Mouse (Mus musculus) retina, postnatal 1 day (tissue): ENCODE results near the gene Fa2h.
"Not testable (repeated sequence)": the region's sequence is repeated elsewhere in the genome, so short reads cannot be mapped to it uniquely, and the experiment has no call there.

Experiments used
- DNase-seq: peaks from one replicate; pipeline ENCODE4 v3.0.0-alpha.2; 2012

Fa2h gene

DNA sequence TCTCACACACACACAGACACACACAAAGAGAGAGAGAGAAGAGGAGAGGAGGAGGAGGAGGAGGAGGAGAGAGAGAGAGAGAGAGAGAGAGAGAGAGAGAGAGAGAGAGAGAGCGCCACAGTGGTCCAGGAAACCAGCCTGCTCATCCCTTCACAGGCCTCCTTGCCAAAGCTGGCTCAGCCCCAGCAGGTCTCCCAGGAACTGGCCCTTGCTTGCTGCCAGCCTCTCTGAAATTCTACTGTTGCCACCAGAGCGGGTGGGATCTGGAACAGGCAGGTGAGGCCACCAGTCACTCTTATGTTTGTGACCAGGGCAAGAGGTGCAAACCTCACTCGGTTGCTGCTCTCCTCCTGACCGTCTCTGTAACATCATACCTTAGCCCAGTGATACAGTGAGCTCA is 36.2 kb downstream of the Fa2h start:
- no peak for DNase-seq

DNA sequence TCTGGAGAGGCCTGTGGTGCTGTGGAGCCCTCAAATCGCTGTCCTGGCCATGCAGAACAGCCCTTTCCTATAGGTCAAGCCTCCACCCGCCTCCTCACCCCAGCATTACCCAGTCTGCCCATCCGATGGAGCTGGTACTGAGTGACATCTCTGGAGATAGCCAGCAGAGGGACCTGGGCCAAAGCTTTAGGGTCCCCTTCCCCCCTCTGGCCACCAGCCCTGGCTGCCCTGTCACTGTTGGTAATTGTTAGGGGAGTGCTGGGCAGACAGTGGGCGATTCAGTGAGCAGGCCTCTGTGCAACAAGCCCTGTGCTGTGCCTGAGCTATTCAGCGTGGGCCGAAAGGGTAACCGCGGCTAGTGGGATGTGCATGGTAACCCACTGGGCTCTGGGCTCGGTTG is 40.1 kb downstream of the Fa2h start:
- DNase-seq, result no peak

GRCm38 (mm10) chr8:111352289-111352688 is 41.3 kb downstream of the Fa2h start:
- no peak for DNase-seq

DNA sequence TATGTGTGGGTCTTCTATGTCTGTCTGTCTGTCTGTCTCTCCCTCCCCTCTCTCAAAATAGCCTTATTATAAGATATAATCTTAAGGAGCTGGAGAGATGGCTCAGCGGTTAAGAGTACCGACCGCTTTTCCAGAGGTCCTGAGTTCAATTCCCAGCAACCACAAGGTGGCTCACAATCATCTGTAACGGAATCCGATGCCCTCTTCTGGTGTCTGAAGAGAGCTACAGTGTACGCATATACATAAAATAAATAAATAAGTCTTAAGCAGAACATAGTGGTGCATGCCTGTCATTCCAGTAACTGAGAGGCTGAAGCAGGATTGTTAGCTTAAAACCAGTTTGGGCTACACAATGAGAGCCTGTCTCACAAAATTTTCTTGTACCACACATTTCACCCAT is 43.0 kb downstream of the Fa2h start:
- DNase-seq, result no peak

GRCm38 (mm10) chr8:111343225-111343624 is 50.4 kb downstream of the Fa2h start:
- peak; percentile 76 for DNase-seq

GRCm38 (mm10) chr8:111340186-111340585 is 53.4 kb downstream of the Fa2h start:
- no peak for DNase-seq

DNA sequence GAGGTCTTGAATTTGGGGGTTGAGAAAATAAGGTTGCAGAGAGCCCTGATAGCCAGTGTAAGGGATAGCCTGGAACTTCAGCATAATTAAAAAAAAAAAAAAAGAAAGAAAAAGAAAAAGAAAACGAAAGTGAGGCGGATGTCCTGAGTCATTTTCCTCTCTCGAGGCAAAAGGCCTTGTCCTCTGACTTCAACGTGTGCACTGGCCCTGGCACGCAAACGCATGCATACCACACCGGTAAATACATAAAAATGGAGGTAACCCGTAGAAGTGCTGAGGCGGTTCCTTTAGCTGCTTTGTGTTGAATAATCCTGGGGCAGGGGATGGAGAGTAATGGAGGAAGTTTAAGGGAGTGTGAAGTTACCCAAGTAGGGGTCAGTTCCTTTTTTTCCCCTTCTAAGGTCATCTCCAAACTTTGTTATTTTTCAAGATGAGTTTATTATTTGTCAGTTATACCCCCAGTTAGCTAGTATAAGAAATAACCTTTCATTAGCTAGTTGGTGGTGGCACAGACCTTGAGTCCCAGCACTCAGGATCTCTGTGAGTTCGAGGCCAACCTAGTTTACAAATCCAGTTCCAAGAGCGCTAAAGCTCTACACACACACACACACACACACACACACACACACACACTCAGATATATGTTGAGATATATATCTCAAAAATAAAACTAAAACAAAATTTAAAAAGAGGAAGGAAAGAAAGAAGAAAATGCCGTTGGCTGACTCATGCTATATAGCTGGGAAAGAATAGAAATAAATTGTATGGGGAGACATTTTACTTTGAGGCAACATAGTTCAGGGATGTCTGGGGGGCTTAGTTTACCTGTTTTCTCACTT is 55.0 kb downstream of the Fa2h start:
- DNase-seq, result peak; percentile 6

DNA sequence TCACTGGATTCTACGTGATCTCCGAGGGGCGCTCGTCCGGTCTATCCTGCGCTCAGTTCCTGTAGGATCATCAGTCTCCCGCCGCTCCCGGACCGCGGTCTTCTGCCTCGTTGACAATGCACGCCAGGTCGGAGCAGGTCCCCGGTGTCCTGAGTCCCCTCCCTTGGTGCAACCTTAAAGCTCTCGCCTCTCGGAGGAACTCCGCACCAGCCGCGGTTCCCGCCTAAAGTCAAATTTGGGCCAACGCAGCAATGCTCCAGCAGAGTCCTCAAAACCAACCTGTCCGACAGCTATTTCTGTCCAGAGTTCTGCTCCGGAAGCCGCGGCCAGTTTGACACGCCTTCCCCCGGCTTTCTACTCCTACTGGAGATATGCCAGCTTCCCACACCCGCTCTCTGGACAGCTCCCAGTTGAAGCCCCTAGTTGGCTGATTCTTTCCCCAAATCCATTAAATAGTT is 55.7 kb downstream of the Fa2h start, which contains the start of gene Mlkl:
Mlkl (minus strand) TSS at position 288 of the 458 bp plus-strand sequence.
- peak; percentile 64 for DNase-seq

GRCm38 (mm10) chr8:111337311-111337889 is 56.2 kb downstream of the Fa2h start:
- DNase-seq, result no peak

DNA sequence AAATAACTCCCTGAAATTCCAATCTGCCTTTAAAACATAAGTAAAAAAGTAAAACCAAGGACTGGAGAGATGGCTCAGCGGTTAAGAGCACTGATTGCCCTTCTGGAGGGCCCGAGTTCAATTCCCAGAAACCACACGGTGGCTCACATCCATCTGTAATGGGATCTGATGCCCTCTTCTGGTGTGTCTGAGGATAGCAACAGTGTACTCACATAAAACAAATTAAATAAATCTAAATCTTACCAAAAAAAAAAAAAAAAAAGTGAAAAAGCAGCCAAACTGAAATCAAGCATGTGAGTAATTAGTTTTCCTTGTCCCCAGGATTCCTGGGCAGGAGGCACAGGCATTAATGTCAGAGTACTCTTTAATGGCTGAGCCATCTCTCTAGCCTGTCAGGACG is 56.9 kb downstream of the Fa2h start:
- no peak for DNase-seq

DNA sequence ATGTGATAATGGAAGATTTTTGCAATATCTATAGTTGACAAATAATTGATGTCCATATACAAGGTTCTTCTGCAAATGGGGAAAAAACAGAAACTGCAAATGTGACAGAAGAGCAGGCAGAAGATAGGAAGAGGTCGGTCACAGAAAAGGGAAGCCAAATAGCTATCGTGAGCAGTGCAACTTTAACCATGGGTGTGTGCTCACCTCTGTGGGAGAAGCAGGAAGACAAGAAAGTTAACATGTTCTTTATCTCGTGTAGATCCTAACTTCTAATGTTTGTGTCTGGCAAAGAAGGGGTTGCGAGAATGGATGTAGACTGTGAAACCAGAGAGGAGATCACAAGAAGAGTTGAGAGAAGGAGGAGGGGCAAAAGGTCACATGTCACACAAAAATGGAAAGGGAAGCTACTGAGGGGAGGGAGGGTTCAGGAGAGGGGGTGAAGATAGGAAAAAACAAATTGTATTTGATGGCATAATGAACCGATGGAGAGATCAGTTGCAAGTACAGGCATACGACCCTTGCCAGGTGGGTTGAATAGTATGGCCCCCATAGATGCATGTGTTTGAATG is 68.3 kb downstream of the Fa2h start:
- no peak for DNase-seq

GRCm38 (mm10) chr8:111314729-111315128 is 78.9 kb downstream of the Fa2h start:
- DNase-seq, result no peak

DNA sequence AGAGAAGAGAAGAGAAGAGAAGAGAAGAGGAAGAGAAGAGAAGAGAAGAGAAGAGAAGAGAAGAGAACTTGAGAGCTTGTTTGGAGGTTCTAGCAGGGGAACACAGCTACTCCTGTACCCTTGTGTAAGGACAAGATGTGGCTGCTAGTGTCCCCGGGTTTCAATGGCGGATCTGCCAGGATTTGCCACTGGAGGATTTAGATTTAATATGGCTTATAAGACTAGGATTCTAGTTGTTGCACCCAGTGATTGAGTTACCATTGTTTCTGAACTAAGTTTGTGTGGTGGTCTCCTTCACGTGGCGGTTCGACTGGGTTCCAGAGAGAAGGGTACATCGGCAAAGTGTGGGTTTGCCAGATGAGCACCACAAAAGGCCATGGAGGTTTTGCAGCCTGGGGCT is 79.7 kb downstream of the Fa2h start:
- DNase-seq, result not testable (repeated sequence)

DNA sequence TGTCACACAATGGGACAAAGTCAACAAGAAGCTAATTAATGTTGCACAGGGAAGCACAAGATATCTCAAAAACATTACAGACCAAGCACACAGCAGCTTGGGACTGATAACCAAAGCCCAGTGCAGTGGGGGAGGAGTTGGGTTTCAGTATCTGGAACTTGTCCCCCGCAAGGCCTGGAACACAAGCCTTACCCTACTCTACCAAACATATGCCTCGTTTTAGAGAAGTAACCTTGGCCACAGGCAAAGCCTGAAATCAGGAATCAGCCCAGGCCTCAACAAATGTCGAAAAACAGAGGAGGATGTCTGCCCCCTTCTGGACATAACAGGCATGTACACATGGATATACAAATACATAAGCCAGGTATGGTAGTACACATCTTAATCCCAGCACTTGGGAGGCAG is 80.9 kb downstream of the Fa2h start:
- no peak for DNase-seq

DNA sequence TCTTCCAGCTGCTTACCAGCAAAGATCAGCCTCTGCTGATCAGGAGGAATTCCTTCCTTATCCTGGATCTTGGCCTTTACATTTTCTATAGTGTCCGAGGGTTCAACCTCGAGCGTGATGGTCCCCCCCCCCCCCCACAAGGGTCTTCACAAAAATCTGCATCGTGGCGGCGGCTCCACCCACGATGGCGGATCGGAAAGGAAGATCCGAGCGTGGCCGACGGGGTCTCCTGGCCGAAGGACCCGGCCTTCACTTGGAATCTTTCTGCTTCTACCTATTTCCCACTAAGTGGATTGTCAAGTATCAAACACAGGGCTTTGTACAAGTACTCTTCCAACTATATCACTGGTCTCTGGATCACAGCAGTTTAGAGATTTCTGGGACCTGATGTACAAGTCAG is 83.6 kb downstream of the Fa2h start:
- not testable (repeated sequence) for DNase-seq

GRCm38 (mm10) chr8:111305031-111305730 is 88.4 kb downstream of the Fa2h start:
- DNase-seq, result no peak

- no peak for DNase-seq
These were observed 89.3 kb downstream of the Fa2h start for GRCm38 (mm10) chr8:111304359-111304758.

DNA sequence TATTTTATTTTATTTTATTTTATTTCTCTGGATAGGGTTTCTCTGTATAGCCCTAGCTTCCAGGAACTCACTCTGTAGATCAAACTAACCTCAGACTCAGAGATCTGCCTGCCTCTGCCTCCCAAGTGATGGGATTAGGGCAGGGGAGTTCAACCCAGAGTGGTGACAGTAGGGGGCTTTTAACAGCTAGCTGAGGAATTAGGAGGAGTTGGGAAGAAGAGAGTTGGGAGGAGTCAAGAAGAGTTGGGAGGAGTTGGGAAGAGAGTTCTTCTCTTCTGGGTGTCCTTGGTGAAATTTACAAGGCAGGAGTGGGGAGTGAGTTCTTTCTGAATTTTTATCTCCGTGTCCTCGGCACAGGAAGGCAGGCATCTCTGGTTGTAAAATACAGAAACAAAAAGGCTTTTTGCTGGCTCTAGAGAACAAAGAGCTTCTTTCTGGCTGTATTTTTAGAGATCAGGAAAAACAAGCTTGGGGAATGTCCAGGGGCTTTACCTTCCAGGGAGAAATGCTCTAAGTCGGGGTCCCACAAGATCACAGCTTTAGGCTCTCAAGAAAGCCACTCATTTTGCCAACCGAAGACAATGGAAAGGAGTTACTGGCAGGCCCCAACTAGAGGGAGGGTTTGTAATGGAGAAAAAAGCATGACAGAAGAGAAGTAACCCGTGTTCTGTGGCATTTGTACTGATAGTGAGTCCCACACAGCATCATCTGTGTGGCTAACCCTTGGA is 90.4 kb downstream of the Fa2h start:
- not testable (repeated sequence) for DNase-seq

GRCm38 (mm10) chr8:111300597-111301546 is 92.8 kb downstream of the Fa2h start:
- peak; percentile 6 for DNase-seq

DNA sequence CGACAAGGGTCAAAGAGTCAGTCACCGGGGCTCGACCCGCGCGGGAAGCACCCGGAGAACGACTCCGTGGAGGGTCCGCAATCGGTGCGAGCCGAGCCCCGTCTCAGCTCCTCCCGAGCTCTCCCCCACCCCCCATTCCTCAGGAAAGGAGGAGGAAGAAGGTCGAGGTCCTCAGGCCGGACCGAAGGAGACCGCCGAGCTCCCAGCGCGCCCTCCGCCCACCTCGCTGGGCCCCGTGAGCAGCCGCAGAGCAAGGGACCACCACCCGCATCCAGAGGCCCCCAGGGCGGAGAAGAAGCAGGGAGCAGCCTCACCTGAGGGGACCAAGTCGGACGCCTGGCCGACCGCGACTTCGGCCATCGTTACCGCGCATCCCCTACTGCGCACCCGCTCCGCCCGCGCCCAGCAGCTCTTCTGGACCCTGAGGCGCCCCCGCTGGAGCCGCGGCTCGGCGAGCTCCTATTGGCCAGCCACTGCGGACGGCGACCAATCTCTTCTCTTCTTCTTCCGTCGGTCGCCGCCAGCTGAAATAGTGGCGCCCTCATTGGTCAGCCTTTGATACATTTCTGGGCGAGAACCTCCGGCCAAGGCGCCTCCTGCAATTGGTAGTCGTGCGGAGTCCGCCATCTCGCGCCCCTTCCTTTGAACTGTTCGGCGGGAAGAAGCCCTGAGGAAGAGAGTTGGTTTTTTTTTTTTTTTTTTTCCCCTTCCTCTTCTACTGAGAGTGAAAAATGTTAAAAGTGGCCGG is 93.6 kb downstream of the Fa2h start, which contains the start of gene Rfwd3:
Rfwd3 (minus strand) TSS at position 402 of the 748 bp plus-strand sequence.
- DNase-seq, result peak; percentile 99
